Mouse (Mus musculus) heart, postnatal 4 days (tissue): ENCODE data around the gene Grm1. TPM values are rescaled to one million over a fixed set of nuclear protein-coding genes. Genes with fewer than 3 reads are reported as not detected.

Experiments
- DNase-seq: peaks from one replicate; pipeline ENCODE4 v3.0.0; 2021
- total RNA-seq, 2 experiments: library from RNA; stranded (reverse); gene quantifications; 2 replicates each; pipeline ENCODE4 v1.2.3; 2021

Grm1 gene
- under 1 TPM; 0.45 to 0.98 TPM for total RNA-seq

DNA sequence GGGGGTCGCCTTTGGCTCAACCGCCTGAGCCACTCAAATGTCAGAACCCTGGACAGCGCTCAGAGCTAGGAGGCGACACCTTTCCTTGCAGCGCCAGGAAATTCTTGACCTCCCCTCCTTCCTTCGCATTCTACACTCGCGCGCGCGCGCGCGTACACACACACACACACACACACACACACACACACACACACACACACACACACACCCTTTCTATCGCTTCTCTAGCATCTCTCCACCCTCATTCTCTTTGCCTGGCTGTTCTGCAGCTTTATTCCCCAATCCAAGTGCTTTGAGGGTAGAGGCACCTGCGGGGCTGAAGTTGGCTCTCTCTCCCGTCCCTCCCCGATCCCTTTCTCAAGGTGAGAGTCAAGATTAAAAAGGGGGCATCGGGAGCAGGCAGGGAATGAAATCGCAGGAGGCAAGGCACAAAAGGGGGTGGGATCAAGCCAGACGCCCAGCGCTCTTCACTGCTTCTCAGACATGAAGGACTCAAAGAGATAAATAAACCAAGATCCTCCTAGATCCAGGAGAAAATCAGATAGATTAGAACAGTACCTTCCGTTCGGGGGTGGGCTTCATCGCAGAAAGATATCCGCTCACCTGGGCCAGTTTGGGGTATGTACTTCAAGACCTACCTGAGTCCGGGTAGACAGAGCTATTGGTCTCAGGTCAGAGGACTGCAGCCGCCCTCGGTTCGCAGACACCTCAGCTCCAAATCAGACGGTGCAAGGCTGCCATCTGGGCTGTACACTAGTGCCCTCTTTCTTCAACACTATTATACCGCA, at the start of gene Grm1:
Grm1 (minus strand) TSS at position 746 of the 788 bp plus-strand sequence.
- DNase-seq, result peak; percentile 43

- DNase-seq, result no peak
Observed at GRCm38 (mm10) chr10:11121781-11122180, 39.6 kb upstream of the Grm1 start.

DNA sequence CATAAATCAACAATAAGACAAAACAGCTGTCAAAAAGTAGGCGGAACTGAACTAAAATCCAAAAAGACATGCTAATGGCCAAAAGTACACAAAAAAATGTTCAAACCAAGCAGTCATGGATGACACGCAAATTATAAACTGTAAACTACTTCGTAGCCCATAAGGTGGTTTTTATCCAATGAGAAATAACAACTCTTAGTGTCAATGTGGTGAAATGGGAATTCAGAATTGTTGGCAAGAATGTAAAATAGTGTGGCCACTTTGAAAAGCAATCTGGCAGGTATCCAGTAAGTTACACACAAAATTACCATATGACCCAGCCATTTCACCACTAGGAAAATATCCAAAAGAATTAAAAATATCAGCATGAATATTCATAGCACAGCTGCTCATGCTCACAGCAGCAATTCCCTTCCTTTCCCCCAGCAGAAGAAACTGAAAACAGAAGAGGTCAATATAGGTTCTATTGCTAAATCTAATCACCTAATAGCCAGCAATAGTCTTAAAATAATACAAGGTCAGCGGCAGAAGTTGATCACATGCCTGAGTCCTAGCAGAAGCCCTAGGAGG, 16.4 kb upstream of the Grm1 start:
- no peak for DNase-seq

- DNase-seq, result no peak
Observed at GRCm38 (mm10) chr10:11086348-11086747, 4.2 kb upstream of the Grm1 start.

DNA sequence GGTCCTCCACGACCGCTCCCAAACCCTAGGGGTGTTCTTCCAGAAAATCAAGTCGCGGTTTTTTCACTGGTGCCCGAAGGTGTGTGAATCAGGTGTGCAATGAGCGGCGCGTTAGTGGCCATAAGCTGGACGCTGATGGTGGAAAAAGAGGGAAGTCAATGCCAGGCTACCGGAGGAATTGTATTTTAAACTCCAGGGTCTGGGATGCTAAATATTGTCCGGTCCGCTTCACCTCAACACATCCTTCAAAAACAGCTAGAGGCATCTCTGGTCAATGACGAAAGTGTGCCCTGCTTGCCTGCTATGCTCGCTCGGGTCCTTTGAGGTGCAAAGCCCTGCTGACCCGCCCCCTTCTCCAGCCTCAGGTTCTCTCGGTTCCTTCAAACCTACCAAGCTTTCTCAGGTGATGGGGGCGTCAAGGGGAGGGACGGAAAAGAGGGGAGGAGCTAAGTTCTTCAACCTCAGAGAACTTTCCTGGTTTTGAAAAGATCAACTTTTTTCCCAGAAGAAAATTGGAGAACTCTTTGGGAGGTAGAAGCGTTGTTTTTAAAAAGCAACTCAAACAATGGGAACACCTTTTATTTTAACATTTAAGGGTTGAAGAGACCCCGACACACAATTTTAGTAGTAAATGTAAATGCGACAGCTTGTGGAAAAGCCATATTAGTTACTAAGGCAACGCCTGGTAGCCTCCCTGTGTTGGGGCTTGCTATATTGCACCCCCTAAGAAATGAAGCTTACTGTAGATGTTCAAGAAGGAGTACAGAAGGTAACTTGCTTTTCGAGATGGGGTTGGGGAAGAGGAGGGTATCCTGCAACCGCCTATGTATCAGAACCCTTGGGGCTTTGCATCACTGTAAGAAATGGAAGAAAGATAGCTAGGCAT, 1.2 kb downstream of the Grm1 start:
- no peak for DNase-seq

DNA sequence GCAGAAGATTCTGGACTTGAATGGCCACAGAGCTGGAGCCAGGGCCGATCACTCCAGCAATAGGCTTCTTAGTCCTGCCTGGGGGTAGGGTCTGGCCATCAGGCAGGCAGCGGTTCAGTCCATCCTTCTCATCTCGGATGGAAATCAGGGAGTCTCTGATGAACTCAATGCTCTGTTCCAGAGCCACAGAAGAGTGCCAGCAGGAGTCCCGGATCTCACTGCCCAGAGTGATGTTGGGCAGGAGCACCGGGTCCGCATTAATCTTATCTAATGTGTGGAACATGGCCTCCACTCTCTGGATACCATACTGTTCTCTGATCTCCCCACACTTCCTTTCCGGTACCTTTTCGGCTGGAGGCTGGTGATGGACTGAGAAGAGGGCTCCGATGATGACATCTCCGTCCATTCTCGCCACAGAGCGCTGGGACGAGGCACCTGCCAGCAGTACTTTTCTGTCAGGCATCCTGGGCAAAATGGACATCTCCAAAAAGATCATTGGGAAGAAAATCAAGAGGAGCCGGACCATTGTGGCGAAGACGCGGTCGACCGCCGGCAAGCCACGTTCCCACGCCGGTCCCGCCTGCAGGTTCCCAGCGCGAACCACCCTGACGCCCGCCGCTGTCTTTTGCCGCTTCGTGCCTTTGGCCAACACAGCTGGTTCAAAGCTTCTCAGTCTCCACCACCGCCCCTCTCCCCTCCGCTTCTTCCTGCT, 2.0 kb downstream of the Grm1 start:
- no peak for DNase-seq

DNA sequence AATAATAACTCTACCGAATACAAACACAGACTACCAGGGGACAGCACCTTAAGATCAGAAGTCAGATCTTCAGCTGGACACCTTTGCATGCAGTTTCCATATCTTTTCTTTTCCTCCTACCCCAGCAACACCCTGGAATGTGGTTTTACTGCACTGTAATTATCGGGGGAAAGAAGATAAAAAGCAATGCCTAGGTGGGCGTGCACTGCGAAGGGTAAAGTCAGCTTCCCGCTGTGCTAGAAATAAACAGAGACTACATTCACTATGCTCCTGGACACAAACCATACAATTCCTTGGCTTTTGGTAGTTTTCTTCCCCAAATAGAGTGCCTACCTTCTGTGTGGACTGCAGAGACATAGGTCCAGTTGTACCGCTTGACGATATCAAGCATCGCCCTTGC, 2.6 kb downstream of the Grm1 start:
- DNase-seq, result no peak

GRCm38 (mm10) chr10:11065136-11065535, 17.0 kb downstream of the Grm1 start:
- DNase-seq, result no peak

DNA sequence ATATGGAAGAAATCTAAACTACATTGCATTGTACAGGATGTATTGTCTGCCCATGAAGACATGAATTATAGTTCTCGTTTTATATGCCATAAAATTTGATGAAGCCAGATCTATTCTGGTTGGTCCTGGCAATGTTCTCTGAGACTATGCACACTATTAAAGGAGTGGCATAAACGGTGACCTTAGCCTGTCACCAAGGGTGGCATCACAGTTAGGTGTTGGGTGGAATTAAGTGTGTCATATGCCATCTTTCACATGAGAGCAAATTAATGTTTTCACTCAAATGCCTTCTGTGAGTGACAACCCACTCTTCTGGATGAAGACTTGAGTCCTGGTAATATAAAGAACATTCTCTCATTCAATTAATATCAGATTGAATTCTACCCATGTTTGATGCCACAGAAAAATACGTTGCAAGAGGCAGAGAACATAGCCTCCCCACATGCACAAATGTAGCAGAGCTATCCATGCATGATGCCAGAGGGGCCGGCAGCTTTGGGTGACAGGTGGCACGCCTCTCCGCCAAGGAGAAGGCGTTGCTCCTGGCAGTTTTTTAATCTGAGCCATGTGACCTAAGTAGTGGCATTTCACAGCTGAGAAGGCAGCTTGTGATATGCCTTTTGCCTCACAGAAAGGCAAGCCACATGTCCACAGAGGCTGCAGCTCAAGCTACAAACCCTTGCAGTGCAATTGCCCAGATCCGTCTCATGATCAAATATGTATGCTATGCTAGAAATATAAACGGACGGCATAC, 20.7 kb downstream of the Grm1 start:
- no peak for DNase-seq

GRCm38 (mm10) chr10:11049361-11049760, 32.8 kb downstream of the Grm1 start:
- DNase-seq, result no peak

- peak; percentile 56 for DNase-seq
Observed at GRCm38 (mm10) chr10:11045421-11045820, 36.7 kb downstream of the Grm1 start.

GRCm38 (mm10) chr10:11044455-11045106, 37.6 kb downstream of the Grm1 start:
- DNase-seq, result no peak

- DNase-seq, result no peak
Observed at GRCm38 (mm10) chr10:11039323-11039722, 42.8 kb downstream of the Grm1 start.

DNA sequence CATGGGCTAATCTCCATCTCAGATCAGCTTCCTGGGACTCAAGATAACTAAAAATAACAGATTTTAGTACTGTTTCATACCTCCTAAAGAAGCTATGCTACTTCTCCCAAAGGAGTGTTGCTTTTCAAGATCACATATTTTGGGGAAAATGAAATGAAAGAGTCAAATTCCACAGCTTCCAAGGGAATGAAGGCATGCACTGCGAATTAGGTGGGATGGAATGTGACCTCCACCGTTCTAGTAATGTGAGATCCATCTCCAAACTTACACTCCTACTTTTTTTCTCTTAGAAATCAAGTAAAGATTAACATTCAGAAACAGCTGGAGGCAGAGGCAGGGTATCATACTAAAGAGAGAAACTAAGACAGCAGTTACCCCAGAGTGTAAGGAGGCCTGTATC, 49.9 kb downstream of the Grm1 start:
- DNase-seq, result no peak

- no peak for DNase-seq
Observed at GRCm38 (mm10) chr10:11025764-11026518, 56.2 kb downstream of the Grm1 start.

DNA sequence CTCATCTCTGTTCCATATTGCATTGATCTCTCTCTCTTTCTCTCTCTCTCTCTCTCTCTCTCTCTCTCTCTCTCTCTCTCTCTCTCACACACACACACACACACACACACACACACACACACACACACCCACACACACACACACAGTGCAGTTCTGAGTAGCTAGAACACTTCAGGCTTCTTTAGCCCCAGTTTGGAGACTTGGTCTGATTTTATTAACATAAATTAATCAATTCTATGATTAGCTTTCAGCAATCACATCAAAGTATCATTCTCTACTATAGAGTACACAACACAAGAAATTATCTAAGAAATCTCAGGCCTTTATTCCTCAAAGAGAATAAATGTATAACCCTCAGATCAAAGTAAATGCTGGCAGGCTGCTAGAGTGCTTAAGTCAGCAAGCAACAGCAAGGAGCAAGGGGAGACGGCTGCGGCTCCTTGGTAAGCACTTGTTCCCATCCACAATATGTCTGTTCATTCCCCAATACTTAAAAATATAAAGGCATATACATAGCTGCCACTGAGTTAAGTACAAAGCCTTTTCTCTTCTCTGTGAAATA, 63.1 kb downstream of the Grm1 start:
- no peak for DNase-seq

DNA sequence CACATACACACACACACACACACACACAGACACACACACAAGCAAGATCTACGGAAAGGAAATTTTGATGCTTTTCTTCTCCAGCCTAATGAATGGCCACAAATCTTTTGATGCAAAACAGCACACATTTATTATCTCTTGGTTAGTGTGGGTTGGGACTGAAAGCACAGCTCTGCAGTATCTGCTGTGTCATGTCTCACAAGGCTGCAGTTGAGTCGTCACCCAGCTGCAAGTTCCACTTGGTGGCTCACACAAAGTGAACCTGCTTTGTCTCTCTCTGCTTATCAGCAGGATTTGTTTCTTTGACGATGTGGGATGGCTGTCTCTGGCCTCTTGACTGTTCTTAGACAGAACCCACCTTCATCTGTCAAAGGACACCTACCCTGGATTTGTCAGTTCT, 68.5 kb downstream of the Grm1 start:
- DNase-seq, result no peak

DNA sequence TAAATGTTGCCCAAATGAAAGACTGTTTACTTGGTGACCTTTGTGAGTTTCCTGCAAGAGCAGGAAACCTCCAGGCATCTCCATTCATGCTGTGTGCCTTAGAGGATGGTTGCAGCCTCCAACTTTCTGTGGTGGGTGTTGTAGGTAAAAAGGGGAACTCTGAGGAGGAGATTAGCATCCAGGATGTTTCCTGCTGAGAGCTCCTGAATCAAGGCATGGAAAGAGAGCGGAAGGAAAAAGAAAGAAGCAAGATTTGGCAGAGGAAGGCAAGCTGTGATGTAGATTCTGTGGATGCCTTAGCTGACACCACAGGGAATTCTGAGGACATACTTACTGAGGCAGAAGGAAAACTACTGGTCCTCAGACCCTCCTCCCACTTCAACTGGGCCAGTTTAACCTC, 85.4 kb downstream of the Grm1 start:
- no peak for DNase-seq

GRCm38 (mm10) chr10:10991708-10992107, 90.4 kb downstream of the Grm1 start:
- no peak for DNase-seq

DNA sequence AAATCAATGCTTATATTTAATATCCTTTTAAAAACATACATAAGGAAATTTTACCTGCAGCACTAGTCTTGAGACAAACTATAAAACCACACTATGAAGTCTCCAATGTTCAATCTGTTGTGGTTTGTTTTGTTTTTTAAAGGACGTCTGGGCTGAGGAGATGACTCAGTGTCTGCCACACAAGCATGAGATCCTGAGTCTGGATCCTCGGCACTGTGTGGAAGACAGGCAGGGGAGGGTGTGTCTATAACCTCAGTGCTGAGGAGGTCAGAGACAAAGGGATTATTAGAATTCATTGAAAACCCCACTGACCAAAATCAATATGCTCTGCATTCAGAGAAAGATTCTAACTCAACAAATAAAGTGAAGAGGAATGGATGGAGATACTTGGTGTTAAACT, 110.8 kb downstream of the Grm1 start:
- no peak for DNase-seq
